Mouse (Mus musculus) lung, embryonic 14.5 days (tissue): ENCODE measurements at regions not wholly inside any gene's neighbourhood (a gene's known extent, or its start where the extent isn't known, plus 50 kb on each side); places are given as distances from the start of the nearest gene placed in this dataset.
A peak's percentile ranks its signal among the peaks of the same experiment; 100 is the strongest.

Experiments
- ATAC-seq: fragments of 200-750 bp; cut with Nextera tagmentation; 2 replicates; pipeline ENCODE4 v1.8.0; 2017; ENCODE audit warnings: mild to moderate bottlenecking, moderate TSS enrichment, moderate library complexity; ENCODE audit not compliant: insufficient read depth
- DNase-seq: peaks from one replicate; pipeline ENCODE4 v3.0.0-alpha.2; 2015
- H3K27ac ChIP-seq: fragments of 300-500 bp; sonication (generic); 2 replicates; pipeline ENCODE4 v1.5.1; 2014; ENCODE audit warnings: low read depth, mild to moderate bottlenecking, moderate library complexity
- H3K27me3 ChIP-seq: fragments of 300-500 bp; sonication (generic); 2 replicates; pipeline ENCODE4 v1.6.1; 2014; ENCODE audit warnings: low read length, control low read depth; ENCODE audit not compliant: insufficient read depth
- H3K36me3 ChIP-seq: fragments of 300-500 bp; sonication (generic); 2 replicates; pipeline ENCODE4 v1.6.1; 2014; ENCODE audit warnings: control low read depth; ENCODE audit not compliant: insufficient read depth
- H3K4me1 ChIP-seq: fragments of 300-500 bp; sonication (generic); 2 replicates; pipeline ENCODE4 v1.6.1; 2014; ENCODE audit warnings: antibody characterized with exemption, control low read depth; ENCODE audit not compliant: insufficient read depth
- H3K4me2 ChIP-seq: fragments of 300-500 bp; sonication (generic); 2 replicates; pipeline ENCODE4 v1.6.1; 2014; ENCODE audit warnings: mild to moderate bottlenecking
- H3K4me3 ChIP-seq: fragments of 300-500 bp; sonication (generic); 2 replicates; pipeline ENCODE4 v1.5.1; 2014; ENCODE audit warnings: low read depth, low read length
- H3K9ac ChIP-seq: fragments of 300-500 bp; sonication (generic); 2 replicates; pipeline ENCODE4 v1.6.1; 2014
- H3K9me3 ChIP-seq: fragments of 300-500 bp; sonication (generic); 2 replicates; pipeline ENCODE4 v1.6.1; 2016; ENCODE audit warnings: low read depth, low read length, control low read depth
- CTCF ChIP-seq: IDR thresholded peaks from 2 replicates; pipeline ENCODE4 v1.5.1; 2016; ENCODE audit warnings: antibody characterized with exemption, low read depth
- WGBS: fragments of 180-500 bp; shearing (Covaris S2); extraction: QIAGEN DNeasy Blood & Tissue Kit; methylation state at CpG from one replicate; pipeline ENCODE4 v1.1.7; 2014; 5-methylcytosine and 5-hydroxymethylcytosine counted together

GRCm38 (mm10) chr2:45234148-45234547 is 117.0 kb upstream of the Zeb2 start:
- WGBS = 82% methylated on average over 1 of the region's 1 CpGs
- Histone ChIP-seq H3K27ac (no peak overlapping the region), H3K4me2 (no peak overlapping the region), H3K4me3 (no peak overlapping the region), H3K9me3 (no peaks in the 10 kb centered on the region), H3K36me3 (no peaks in the 10 kb centered on the region), H3K27me3 (no peaks in the 10 kb centered on the region), H3K9ac (no peak overlapping the region), H3K4me1 (no peaks in the 10 kb centered on the region)
- no peak for TF ChIP-seq CTCF
- ATAC-seq = no peak
- DNase-seq = no peak

GRCm38 (mm10) chr2:45230351-45231209 is 113.4 kb upstream of the Zeb2 start:
- H3K27ac ChIP-seq = no peak overlapping the region
- no peaks in the 10 kb centered on the region for H3K9me3 ChIP-seq
- no peak overlapping the region for H3K4me2 ChIP-seq
- TF ChIP-seq CTCF = no peak
- DNase-seq = no peak
- H3K4me1 ChIP-seq = no peaks in the 10 kb centered on the region
- no peaks in the 10 kb centered on the region for H3K36me3 ChIP-seq
- no peak overlapping the region for H3K9ac ChIP-seq
- no peak for ATAC-seq
- WGBS = 79% methylated on average over 11 of the region's 11 CpGs
- H3K4me3 ChIP-seq = no peak overlapping the region
- H3K27me3 ChIP-seq = no peaks in the 10 kb centered on the region

GRCm38 (mm10) chr2:45229501-45229900 is 112.3 kb upstream of the Zeb2 start:
- Histone ChIP-seq H3K4me3 (no peak overlapping the region), H3K4me2 (no peak overlapping the region), H3K27ac (no peak overlapping the region), H3K9ac (no peak overlapping the region), H3K9me3 (no peaks in the 10 kb centered on the region), H3K4me1 (no peaks in the 10 kb centered on the region), H3K36me3 (no peaks in the 10 kb centered on the region), H3K27me3 (no peaks in the 10 kb centered on the region)
- peak; percentile 48 for DNase-seq
- ATAC-seq = no peak
- 65% methylated on average over 6 of the region's 6 CpGs for WGBS
- TF ChIP-seq CTCF = no peak

GRCm38 (mm10) chr2:45227276-45227944 is 110.2 kb upstream of the Zeb2 start:
- Histone ChIP-seq H3K4me3 (no peak overlapping the region), H3K27me3 (no peaks in the 10 kb centered on the region), H3K4me2 (no peak overlapping the region), H3K4me1 (no peaks in the 10 kb centered on the region), H3K9me3 (no peaks in the 10 kb centered on the region), H3K27ac (no peak overlapping the region), H3K9ac (no peak overlapping the region), H3K36me3 (no peaks in the 10 kb centered on the region)
- WGBS = 41% methylated on average over 14 of the region's 14 CpGs
- no peak for ATAC-seq
- peak; percentile 22 for DNase-seq
- no peak for TF ChIP-seq CTCF

GRCm38 (mm10) chr2:45226045-45226370 is 108.8 kb upstream of the Zeb2 start:
- no peak overlapping the region for H3K27ac ChIP-seq
- H3K4me3 ChIP-seq = no peak overlapping the region
- no peaks in the 10 kb centered on the region for H3K9me3 ChIP-seq
- H3K27me3 ChIP-seq = no peaks in the 10 kb centered on the region
- no peak overlapping the region for H3K9ac ChIP-seq
- no peaks in the 10 kb centered on the region for H3K4me1 ChIP-seq
- H3K4me2 ChIP-seq = no peak overlapping the region
- WGBS = 65% methylated on average over 4 of the region's 4 CpGs
- no peak for DNase-seq
- TF ChIP-seq CTCF = no peak
- H3K36me3 ChIP-seq = no peaks in the 10 kb centered on the region
- ATAC-seq = no peak

GRCm38 (mm10) chr2:45225364-45226044 is 108.3 kb upstream of the Zeb2 start:
- WGBS = 56% methylated on average over 9 of the region's 9 CpGs
- TF ChIP-seq CTCF = no peak
- no peak for DNase-seq
- no peak overlapping the region for H3K9ac ChIP-seq
- H3K4me1 ChIP-seq = no peaks in the 10 kb centered on the region
- no peak overlapping the region for H3K27ac ChIP-seq
- H3K9me3 ChIP-seq = no peaks in the 10 kb centered on the region
- no peaks in the 10 kb centered on the region for H3K27me3 ChIP-seq
- ATAC-seq = no peak
- H3K4me2 ChIP-seq = no peak overlapping the region
- no peak overlapping the region for H3K4me3 ChIP-seq
- H3K36me3 ChIP-seq = no peaks in the 10 kb centered on the region

- Histone ChIP-seq H3K36me3 (no peaks in the 10 kb centered on the region), H3K4me2 (no peak overlapping the region), H3K4me3 (no peak overlapping the region), H3K27me3 (no peaks in the 10 kb centered on the region), H3K27ac (no peak overlapping the region), H3K9ac (no peak overlapping the region), H3K4me1 (no peaks in the 10 kb centered on the region), H3K9me3 (no peaks in the 10 kb centered on the region)
- ATAC-seq (no peak), DNase-seq (peak; percentile 41)
- 61% methylated on average over 13 of the region's 13 CpGs for WGBS
- no peak for TF ChIP-seq CTCF
These were observed 105.0 kb upstream of the Zeb2 start for GRCm38 (mm10) chr2:45222213-45222612.
